Mouse (Mus musculus): ENCODE results near the gene Klk8. TPM values are rescaled to one million over a fixed set of nuclear protein-coding genes. Genes with fewer than 3 reads are reported as not detected.

Klk8 gene
- polyA plus RNA-seq, 1 experiment, result 13.5 TPM

DNA sequence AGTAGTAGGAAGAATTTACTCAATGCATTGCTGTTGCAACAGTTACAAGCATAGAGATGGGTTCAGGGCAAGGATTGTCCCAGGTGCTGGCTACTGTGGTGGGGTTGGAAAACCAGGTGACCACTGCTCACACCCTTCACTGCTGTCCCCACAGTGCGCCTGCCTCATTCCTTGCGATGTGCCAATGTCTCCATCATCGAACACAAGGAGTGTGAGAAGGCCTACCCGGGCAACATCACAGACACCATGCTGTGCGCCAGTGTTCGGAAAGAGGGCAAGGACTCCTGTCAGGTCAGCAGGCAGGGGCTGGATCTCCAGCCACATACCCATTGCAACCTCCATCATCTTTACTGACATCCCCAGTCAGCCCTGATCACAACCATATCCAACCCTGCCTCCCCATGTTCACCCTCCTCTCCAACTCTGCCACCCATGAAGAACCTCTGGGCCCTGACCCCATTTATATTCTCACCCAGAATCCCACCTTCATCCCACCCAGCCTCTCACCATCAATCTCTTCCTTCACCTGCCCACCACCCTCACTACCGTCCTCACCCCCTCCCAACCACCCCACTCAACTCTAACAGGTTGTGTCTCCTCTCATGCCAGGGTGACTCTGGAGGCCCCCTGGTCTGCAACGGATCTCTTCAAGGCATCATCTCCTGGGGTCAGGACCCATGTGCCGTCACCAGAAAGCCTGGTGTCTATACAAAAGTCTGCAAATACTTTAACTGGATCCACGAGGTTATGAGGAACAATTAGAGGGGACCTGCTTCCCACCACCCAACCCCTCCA is 19.0 kb upstream of the Klk8 start:
- TF ChIP-seq POLR2A (IDR thresholded peaks at IDR 0.05; ENCODE audit: low read depth, low read length) (no peak), CTCF (IDR thresholded peaks at IDR 0.05; ENCODE audit: extremely low read depth, insufficient read depth, insufficient read length, insufficient replicate concordance) (no peak)
- Histone ChIP-seq H3K36me3 (ENCODE audit: control insufficient read depth, insufficient read depth, low read length) (no peaks in the 10 kb centered on the region), H3K4me1 (ENCODE audit: control insufficient read depth, insufficient read depth, insufficient read length) (peaks cover 2% of the 10 kb centered on the region), H3K27ac (ENCODE audit: insufficient read depth, low read length) (no peak overlapping the region), H3K4me3 (ENCODE audit: extremely low read depth, insufficient read depth, insufficient read length) (no peak overlapping the region), H3K27me3 (ENCODE audit: control insufficient read depth, insufficient read depth, low read length) (no peaks in the 10 kb centered on the region)
- WGBS, result 85% methylated on average over 10 of the region's 10 CpGs
- no peak for DNase-seq (ENCODE audit: low read depth in 1 of 2, low spot score in 2 of 2)

DNA sequence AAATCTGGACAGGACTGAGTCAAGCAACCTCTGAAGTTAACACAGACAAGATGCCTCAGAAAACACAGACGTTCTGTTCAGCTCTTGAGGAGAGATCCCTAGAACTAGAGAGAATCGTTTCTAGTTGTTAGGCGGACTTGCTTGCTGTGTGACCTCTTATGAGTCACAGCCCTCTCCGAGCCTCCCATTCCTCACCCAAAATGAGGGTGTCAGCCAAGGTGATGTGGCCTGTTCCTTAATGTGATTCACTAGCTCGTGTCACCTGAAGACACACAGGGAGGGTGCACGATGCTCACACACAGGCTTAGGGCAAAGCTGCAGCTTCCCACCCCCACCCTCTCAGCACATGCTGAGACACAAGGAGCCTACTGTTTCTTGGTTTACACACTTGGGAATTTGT is 17.1 kb upstream of the Klk8 start:
- Histone ChIP-seq H3K36me3 (ENCODE audit: control insufficient read depth, insufficient read depth, low read length) (no peaks in the 10 kb centered on the region), H3K4me3 (ENCODE audit: extremely low read depth, insufficient read depth, insufficient read length) (no peak overlapping the region), H3K4me1 (ENCODE audit: control insufficient read depth, insufficient read depth, insufficient read length) (peaks cover 2% of the 10 kb centered on the region), H3K27ac (ENCODE audit: insufficient read depth, low read length) (no peak overlapping the region), H3K27me3 (ENCODE audit: control insufficient read depth, insufficient read depth, low read length) (no peaks in the 10 kb centered on the region)
- 71% methylated on average over 6 of the region's 6 CpGs for WGBS
- no peak for DNase-seq (ENCODE audit: low read depth in 1 of 2, low spot score in 2 of 2)
- TF ChIP-seq POLR2A (IDR thresholded peaks at IDR 0.05; ENCODE audit: low read depth, low read length) (no peak), CTCF (IDR thresholded peaks at IDR 0.05; ENCODE audit: extremely low read depth, insufficient read depth, insufficient read length, insufficient replicate concordance) (no peak)

DNA sequence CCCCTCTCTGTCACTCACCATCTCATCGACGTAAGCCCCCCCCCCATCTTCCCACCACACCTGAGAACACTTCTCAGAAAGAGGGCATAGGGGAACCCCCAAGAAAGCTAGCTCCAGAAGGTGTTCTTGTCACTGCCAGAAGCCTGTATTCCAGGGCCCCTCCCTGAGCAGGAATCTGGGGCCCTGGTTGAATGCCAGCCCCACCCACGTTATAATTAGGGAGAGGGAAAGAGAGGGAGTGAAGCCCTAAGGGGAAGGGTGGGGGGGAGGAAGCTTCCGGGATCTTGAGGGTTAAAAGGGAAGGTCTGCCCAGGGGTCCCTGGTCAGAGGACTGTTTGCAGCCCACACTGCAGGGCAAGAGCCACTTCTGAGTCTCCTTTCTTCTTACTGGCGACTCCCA is 16.6 kb upstream of the Klk8 start, which contains the start of gene Klk10:
Klk10 (plus strand) TSS at position 290 of the 400 bp plus-strand sequence.
- no peaks in the 10 kb centered on the region for H3K36me3 ChIP-seq (ENCODE audit: control insufficient read depth, insufficient read depth, low read length)
- H3K27ac ChIP-seq (ENCODE audit: insufficient read depth, low read length), result no peak within 1 kb of the TSS
- WGBS, result 44% methylated on average over 5 of the region's 5 CpGs
- peaks cover 2% of the 10 kb centered on the region for H3K4me1 ChIP-seq (ENCODE audit: control insufficient read depth, insufficient read depth, insufficient read length)
- TF ChIP-seq POLR2A (IDR thresholded peaks at IDR 0.05; ENCODE audit: low read depth, low read length), result no peak
- TF ChIP-seq CTCF (IDR thresholded peaks at IDR 0.05; ENCODE audit: extremely low read depth, insufficient read depth, insufficient read length, insufficient replicate concordance), result no peak
- no peaks in the 10 kb centered on the region for H3K27me3 ChIP-seq (ENCODE audit: control insufficient read depth, insufficient read depth, low read length)
- H3K4me3 ChIP-seq (ENCODE audit: extremely low read depth, insufficient read depth, insufficient read length), result no peak within 1 kb of the TSS
- DNase-seq (ENCODE audit: low read depth in 1 of 2, low spot score in 2 of 2), result no peak

DNA sequence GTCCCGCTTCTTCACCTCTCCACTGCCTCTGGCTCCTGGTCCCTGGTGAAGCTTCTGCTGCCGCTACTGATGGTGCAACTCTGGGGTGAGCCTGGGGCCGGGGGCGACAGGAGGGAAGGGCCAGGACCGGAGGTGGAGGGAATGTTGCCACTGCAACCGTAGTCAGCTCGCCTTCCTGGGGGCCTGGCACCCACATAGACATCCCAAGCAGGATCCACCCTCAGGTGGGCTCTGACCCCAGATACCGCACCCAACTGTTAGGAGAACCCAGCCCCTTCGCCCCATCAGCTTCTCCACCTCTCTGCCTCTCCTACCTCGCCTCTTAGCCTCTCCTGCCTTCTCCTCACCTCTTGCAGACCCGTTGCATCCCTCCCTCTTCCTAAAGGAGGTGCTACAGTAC is 15.8 kb upstream of the Klk8 start:
- TF ChIP-seq POLR2A (IDR thresholded peaks at IDR 0.05; ENCODE audit: low read depth, low read length) (no peak), CTCF (IDR thresholded peaks at IDR 0.05; ENCODE audit: extremely low read depth, insufficient read depth, insufficient read length, insufficient replicate concordance) (no peak)
- no peak for DNase-seq (ENCODE audit: low read depth in 1 of 2, low spot score in 2 of 2)
- H3K4me1 ChIP-seq (ENCODE audit: control insufficient read depth, insufficient read depth, insufficient read length), result peaks cover 2% of the 10 kb centered on the region
- no peaks in the 10 kb centered on the region for H3K36me3 ChIP-seq (ENCODE audit: control insufficient read depth, insufficient read depth, low read length)
- 93% methylated on average over 11 of the region's 11 CpGs for WGBS
- H3K27ac ChIP-seq (ENCODE audit: insufficient read depth, low read length), result no peak overlapping the region
- no peaks in the 10 kb centered on the region for H3K27me3 ChIP-seq (ENCODE audit: control insufficient read depth, insufficient read depth, low read length)
- H3K4me3 ChIP-seq (ENCODE audit: extremely low read depth, insufficient read depth, insufficient read length), result no peak overlapping the region

DNA sequence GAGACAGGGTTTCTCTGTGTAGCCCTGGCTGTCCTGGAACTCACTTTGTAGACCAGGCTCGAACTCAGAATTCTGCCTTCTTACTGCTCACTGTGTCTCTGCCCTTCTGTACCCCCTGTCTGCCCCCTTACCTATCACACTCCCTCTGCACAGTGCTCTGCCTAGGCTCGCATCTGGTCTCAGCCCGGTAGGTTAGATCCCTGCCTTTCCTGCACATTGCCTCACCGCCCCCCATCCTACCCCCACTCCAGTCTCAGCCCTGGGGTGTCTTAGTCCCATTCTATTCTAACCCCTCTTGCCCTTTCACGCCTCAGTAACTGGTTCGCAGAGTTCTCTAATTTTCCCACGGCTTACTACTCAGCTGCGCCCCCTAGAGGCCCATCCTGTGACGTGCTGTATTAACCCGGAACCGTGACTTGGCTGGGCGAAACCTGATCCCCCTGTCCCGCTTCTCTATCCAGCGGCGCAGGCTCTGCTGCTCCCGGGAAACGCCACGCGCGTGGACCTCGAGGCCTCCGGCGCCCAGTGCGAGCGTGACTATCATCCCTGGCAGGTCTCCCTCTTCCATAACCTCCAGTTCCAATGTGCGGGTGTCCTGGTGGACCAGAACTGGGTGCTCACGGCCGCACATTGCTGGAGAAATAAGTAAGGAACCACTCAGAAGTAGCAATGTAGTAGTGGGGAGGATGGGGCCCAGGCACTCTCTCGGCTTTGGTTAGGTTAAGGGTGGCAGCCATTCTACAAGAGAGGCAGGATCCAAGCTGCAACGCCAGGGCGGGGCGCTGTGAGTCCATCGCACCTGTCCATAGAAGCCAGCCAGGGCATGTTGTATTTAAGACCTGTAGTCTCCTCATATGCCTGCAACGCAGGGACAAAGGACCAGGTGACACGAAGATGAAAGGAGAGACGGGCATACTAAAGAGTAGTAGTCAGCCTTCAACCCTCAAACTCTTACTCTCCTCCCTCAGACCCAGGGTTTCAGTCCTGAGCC is 14.8 kb upstream of the Klk8 start:
- no peaks in the 10 kb centered on the region for H3K36me3 ChIP-seq (ENCODE audit: control insufficient read depth, insufficient read depth, low read length)
- H3K4me1 ChIP-seq (ENCODE audit: control insufficient read depth, insufficient read depth, insufficient read length), result peaks cover 2% of the 10 kb centered on the region
- H3K27ac ChIP-seq (ENCODE audit: insufficient read depth, low read length), result no peak overlapping the region
- H3K4me3 ChIP-seq (ENCODE audit: extremely low read depth, insufficient read depth, insufficient read length), result peak overlapping the region; percentile 35; the same call in 1 of the 2 replicates
- H3K27me3 ChIP-seq (ENCODE audit: control insufficient read depth, insufficient read depth, low read length), result no peaks in the 10 kb centered on the region
- peak in 1 of 2 experiments; percentile 53 for DNase-seq (ENCODE audit: low read depth in 1 of 2, low spot score in 2 of 2)
- TF ChIP-seq POLR2A (IDR thresholded peaks at IDR 0.05; ENCODE audit: low read depth, low read length), result no peak
- TF ChIP-seq CTCF (IDR thresholded peaks at IDR 0.05; ENCODE audit: extremely low read depth, insufficient read depth, insufficient read length, insufficient replicate concordance), result peak; percentile 53; the same call in 1 of the 2 replicates
- 10% methylated on average over 36 of the region's 36 CpGs for WGBS

DNA sequence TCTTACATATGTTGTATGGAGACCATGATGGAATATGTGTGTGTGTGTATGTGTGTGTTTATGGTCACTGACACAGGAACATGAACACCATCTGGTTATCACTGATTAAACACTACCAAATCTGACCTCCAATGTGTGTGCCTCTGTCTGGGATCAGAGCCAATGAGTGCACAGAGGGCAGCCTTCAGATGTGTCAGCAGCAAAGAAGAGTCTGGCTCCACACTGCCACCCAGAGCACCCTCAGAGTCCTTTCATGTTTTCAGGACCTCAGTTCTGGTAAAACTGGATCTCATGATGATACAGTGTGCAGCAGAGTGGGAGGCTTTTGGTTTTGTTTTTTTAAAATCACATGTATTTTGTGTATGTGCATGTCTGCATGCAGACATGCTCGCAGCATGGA is 12.1 kb upstream of the Klk8 start:
- H3K4me3 ChIP-seq (ENCODE audit: extremely low read depth, insufficient read depth, insufficient read length), result no peak overlapping the region
- TF ChIP-seq CTCF (IDR thresholded peaks at IDR 0.05; ENCODE audit: extremely low read depth, insufficient read depth, insufficient read length, insufficient replicate concordance), result no peak
- WGBS, result 81% methylated on average over 1 of the region's 1 CpGs
- H3K4me1 ChIP-seq (ENCODE audit: control insufficient read depth, insufficient read depth, insufficient read length), result peaks cover 2% of the 10 kb centered on the region
- DNase-seq (ENCODE audit: low read depth in 1 of 2, low spot score in 2 of 2), result no peak
- no peak overlapping the region for H3K27ac ChIP-seq (ENCODE audit: insufficient read depth, low read length)
- no peaks in the 10 kb centered on the region for H3K27me3 ChIP-seq (ENCODE audit: control insufficient read depth, insufficient read depth, low read length)
- H3K36me3 ChIP-seq (ENCODE audit: control insufficient read depth, insufficient read depth, low read length), result no peaks in the 10 kb centered on the region
